Mouse (Mus musculus): ENCODE measurements at regions not wholly inside any gene's neighbourhood (a gene's known extent, or its start where the extent isn't known, plus 50 kb on each side); places are given as distances from the start of the nearest gene placed in this dataset.

DNA sequence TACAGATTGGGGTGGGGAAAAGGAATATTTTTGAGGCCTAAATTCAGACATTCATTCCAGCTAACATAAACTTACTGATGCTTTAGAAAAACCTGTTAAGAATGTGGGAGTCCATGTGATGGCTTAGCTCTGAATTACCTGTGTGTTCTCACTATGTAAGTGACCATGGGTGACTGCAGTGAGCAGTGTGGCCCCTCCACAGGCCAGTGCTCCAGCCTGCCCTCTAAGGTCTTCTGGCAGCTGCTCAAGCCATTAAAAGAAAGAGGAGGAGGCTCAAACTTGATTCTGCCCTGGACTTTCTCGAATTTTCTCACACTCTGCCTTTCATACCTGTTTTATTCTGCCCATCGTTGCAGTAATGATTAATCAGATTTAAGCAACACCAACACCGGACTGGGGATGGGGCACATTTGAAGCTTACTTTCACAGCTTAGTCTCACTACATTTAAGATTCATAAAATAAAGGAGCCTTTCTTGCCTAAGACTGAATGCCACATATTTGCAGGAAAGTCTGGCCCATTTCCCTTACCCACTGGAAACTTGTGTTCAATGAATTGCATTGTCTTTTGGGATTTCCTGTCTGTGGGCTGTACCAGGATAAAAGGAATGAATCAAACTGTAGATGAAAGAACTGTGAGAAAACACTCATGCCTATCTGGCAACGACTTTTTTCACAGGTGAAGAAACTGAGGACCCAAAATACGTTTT is 220.0 kb downstream of the Mpdz start:
- no peak overlapping the region for H3K4me2 ChIP-seq (ENCODE audit: low read depth, low read length, severe bottlenecking)
- H3K27ac ChIP-seq (ENCODE audit: low read depth, low read length), result no peak overlapping the region
- H3K4me1 ChIP-seq (replicated peaks; ENCODE audit: control insufficient read depth, insufficient read depth, low read length), result no peaks in the 10 kb centered on the region
- H3K9ac ChIP-seq (ENCODE audit: low read length), result no peak overlapping the region
- no peaks in the 10 kb centered on the region for H3K9me3 ChIP-seq (ENCODE audit: control insufficient read depth, low read length)
- H3K4me3 ChIP-seq (ENCODE audit: low read depth, low read length), result no peak overlapping the region
- no peaks in the 10 kb centered on the region for H3K27me3 ChIP-seq (ENCODE audit: control insufficient read depth, insufficient read depth, low read length)
- H3K36me3 ChIP-seq (ENCODE audit: control insufficient read depth, insufficient read depth, low read length), result no peaks in the 10 kb centered on the region
- ATAC-seq (replicated peaks; ENCODE audit: low FRiP score), result no peak
- no peak for DNase-seq (ENCODE audit: low spot score)
- WGBS, result 67% methylated on average over 5 of the region's 5 CpGs
